ENCODE assay signal across 8 mouse cellular contexts in the genomic region with DNA sequence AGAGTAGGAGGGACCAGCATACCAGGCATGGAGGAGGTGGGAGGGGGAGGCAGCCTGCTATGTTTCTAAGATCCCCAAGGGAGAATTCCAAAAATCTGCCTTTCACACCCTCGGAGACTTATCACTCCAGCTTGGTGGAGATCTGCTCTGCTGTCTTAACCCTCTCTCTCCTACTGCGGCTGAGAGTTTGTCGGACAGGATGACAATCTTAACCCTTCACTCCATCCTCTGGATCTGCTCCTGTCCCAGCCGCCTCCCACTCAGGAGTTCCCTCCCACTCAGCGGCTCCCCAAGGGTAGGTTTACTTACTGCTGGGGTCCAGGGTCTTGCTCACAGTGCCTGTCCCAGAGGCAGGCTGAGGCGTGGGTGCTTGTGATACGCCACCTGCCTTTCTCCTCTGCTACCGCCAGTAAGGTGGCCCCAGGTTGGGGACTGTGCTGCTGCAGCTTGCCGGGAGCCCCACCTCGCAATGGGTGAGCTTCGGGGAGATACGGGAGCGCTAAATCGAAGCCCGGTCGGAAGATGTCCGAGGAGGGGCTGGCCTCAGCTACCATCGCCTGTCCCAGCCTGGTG. TPM values are rescaled to one million over a fixed set of nuclear protein-coding genes. Genes with fewer than 3 reads are reported as not detected.
DNase-seq lines count a peak whose midpoint lies in the region; ATAC-seq and TF ChIP-seq lines count a peak whose summit lies in the region.

No protein-coding gene starts in this region.

- WGBS in cerebellum, adult 2 months = 4% methylated on average over 18 of the region's 18 CpGs
- 9% methylated on average over 18 of the region's 18 CpGs for WGBS in spleen, adult 2 months
- WGBS in neural tube, embryonic 12.5 days = 1% methylated on average over 18 of the region's 18 CpGs

- H3K36me3 ChIP-seq in spleen, adult 2 months (ENCODE audit: control insufficient read depth, insufficient read depth, low read length) = no peaks in the 10 kb centered on the region
- no peaks in the 10 kb centered on the region for H3K36me3 ChIP-seq in neural tube, embryonic 12.5 days

- no peak for TF ChIP-seq CTCF in cerebellum, adult 2 months (IDR thresholded peaks at IDR 0.05; ENCODE audit: borderline replicate concordance, insufficient read depth, low read depth, low read length)
- no peak for TF ChIP-seq CTCF in spleen, adult 2 months (IDR thresholded peaks at IDR 0.05; ENCODE audit: extremely low read depth, insufficient read depth, insufficient read length, insufficient replicate concordance)
- TF ChIP-seq CTCF in left cerebral cortex, adult 2 months (IDR thresholded peaks at IDR 0.05) = no peak

- H3K27me3 ChIP-seq in cerebellum, adult 2 months (ENCODE audit: control insufficient read depth, insufficient read depth, low read length) = no peaks in the 10 kb centered on the region
- peaks cover 12% of the 10 kb centered on the region for H3K27me3 ChIP-seq in spleen, adult 2 months (ENCODE audit: control insufficient read depth, insufficient read depth, low read length)
- H3K27me3 ChIP-seq in neural tube, embryonic 12.5 days (replicated peaks) = peaks cover 40% of the 10 kb centered on the region

- peak overlapping the region; percentile 66 for H3K4me3 ChIP-seq in cerebellum, adult 2 months (replicated peaks; ENCODE audit: insufficient read depth, low read depth, low read length)
- peak overlapping the region; percentile 64 for H3K4me3 ChIP-seq in spleen, adult 2 months (ENCODE audit: extremely low read depth, insufficient read depth, insufficient read length)
- peak overlapping the region; percentile 64 for H3K4me3 ChIP-seq in left cerebral cortex, adult 2 months
- peak overlapping the region; percentile 46 for H3K4me3 ChIP-seq in neural tube, embryonic 12.5 days

- 0 out of 2 replicates have a peak overlapping the region, but pooled peaks have one; percentile 17 for H3K9ac ChIP-seq in neural tube, embryonic 12.5 days

- intact Hi-C loops in left cerebral cortex, adult 2 months (cut with DNase I) = no loop called here

- peak overlapping the region; percentile 94 for H3K4me2 ChIP-seq in neural tube, embryonic 12.5 days (replicated peaks)

- DNase-seq in cerebellum, adult 2 months = peak in 1 of 2 experiments; percentile 30
- DNase-seq in cerebellum, postnatal 4 days (ENCODE audit: low spot score in 2 of 2) = no peak
- DNase-seq in spleen, adult 2 months (ENCODE audit: low read depth in 1 of 2, low spot score in 2 of 2) = no peak
- DNase-seq in spleen, adult 18-20 months = no peak
- DNase-seq in left cerebral cortex, adult 2 months (ENCODE audit: extremely low spot score in 1 of 2, low spot score in 2 of 2) = peak; percentile 62 to 74
- DNase-seq in urinary bladder, adult 18-20 months (ENCODE audit: low spot score in 2 of 2) = no peak
- no peak for DNase-seq in c-Kit-positive CD71-positive TER-119-positive erythroid progenitor cells, embryonic 14.5 days (ENCODE audit: low spot score)

- no peaks in the 10 kb centered on the region for H3K9me3 ChIP-seq in neural tube, embryonic 12.5 days

- no peak overlapping the region for H3K27ac ChIP-seq in cerebellum, adult 2 months (ENCODE audit: insufficient read depth, low read length)
- H3K27ac ChIP-seq in spleen, adult 2 months (ENCODE audit: insufficient read depth, low read length) = no peak overlapping the region
- peak overlapping the region; percentile 97 for H3K27ac ChIP-seq in left cerebral cortex, adult 2 months
- H3K27ac ChIP-seq in neural tube, embryonic 12.5 days = no peak overlapping the region

- ATAC-seq in neural tube, embryonic 12.5 days (ENCODE audit: low FRiP score, low read depth) = no peak

- H3K4me1 ChIP-seq in cerebellum, adult 2 months (ENCODE audit: control insufficient read depth, insufficient read depth, low read length) = peaks cover 5% of the 10 kb centered on the region; the same call in 1 of the 2 replicates
- peaks cover 10% of the 10 kb centered on the region; the same call in 1 of the 2 replicates for H3K4me1 ChIP-seq in spleen, adult 2 months (ENCODE audit: control insufficient read depth, insufficient read depth, insufficient read length)
- H3K4me1 ChIP-seq in neural tube, embryonic 12.5 days = peaks cover 17% of the 10 kb centered on the region

- TF ChIP-seq POLR2A in cerebellum, adult 2 months (IDR thresholded peaks at IDR 0.05; ENCODE audit: borderline replicate concordance, insufficient read depth, low read length) = no peak
- TF ChIP-seq POLR2A in spleen, adult 2 months (IDR thresholded peaks at IDR 0.05; ENCODE audit: low read depth, low read length) = no peak

RNA-seq across cellular contexts. Expression of a gene that starts 12.9 kb away (rescaled TPM):
- polyA plus RNA-seq in cerebellum, adult 2 months (2012; rRNA removed) = 10.3 and 13.0 TPM in 2 replicates
- 7.2 and 8.5 TPM in 2 replicates for polyA plus RNA-seq in spleen, adult 2 months (2012; rRNA removed)
- 10 to 100 TPM; 46.7 to 48.9 TPM for total RNA-seq in left cerebral cortex, adult 2 months (2021)
- polyA plus RNA-seq in neural tube, embryonic 12.5 days (2016; fragmentation: Nextera tagmentation; extraction: Ambion mirVana) = 0.40 and 0.53 TPM in 2 replicates

RNA-seq across cellular contexts. Expression of a gene that starts 25.4 kb away (rescaled TPM):
- 7.1 and 8.9 TPM in 2 replicates for polyA plus RNA-seq in cerebellum, adult 2 months (2012; rRNA removed)
- polyA plus RNA-seq in spleen, adult 2 months (2012; rRNA removed) = 3.8 and 4.9 TPM in 2 replicates
- 1 to 10 TPM; 6.5 to 6.9 TPM for total RNA-seq in left cerebral cortex, adult 2 months (2021)
- 8.1 and 8.5 TPM in 2 replicates for polyA plus RNA-seq in neural tube, embryonic 12.5 days (2016; fragmentation: Nextera tagmentation; extraction: Ambion mirVana)

RNA-seq across cellular contexts. Expression of a gene that starts 27.8 kb away (rescaled TPM):
- 0.13 and 0.20 TPM in 2 replicates for polyA plus RNA-seq in cerebellum, adult 2 months (2012; rRNA removed)
- polyA plus RNA-seq in spleen, adult 2 months (2012; rRNA removed) = 1.5 and 4.0 TPM in 2 replicates
- total RNA-seq in left cerebral cortex, adult 2 months (2021) = not detected
- polyA plus RNA-seq in neural tube, embryonic 12.5 days (2016; fragmentation: Nextera tagmentation; extraction: Ambion mirVana) = not detected in 2 replicates

RNA-seq across cellular contexts. Expression of a gene that starts 55.8 kb away (rescaled TPM):
- 0.07 and 0.24 TPM in 2 replicates for polyA plus RNA-seq in cerebellum, adult 2 months (2012; rRNA removed)
- 0.12 and 0.32 TPM in 2 replicates for polyA plus RNA-seq in spleen, adult 2 months (2012; rRNA removed)
- under 1 TPM; 0.21 to 0.25 TPM for total RNA-seq in left cerebral cortex, adult 2 months (2021)
- polyA plus RNA-seq in neural tube, embryonic 12.5 days (2016; fragmentation: Nextera tagmentation; extraction: Ambion mirVana) = 2.1 and 2.9 TPM in 2 replicates

Comparison
In these comparisons a context has a peak if more than half of its experiments do, and no peak if none do; other contexts are left out.
1. DNase-seq: peak in left cerebral cortex, adult 2 months (2 of 2); none in cerebellum, postnatal 4 days (0 of 2), spleen, adult 2 months (0 of 2), spleen, adult 18-20 months (0 of 2), urinary bladder, adult 18-20 months (0 of 2) and c-Kit-positive CD71-positive TER-119-positive erythroid progenitor cells, embryonic 14.5 days (single experiment).
2. Peak in every context shown above with its lines, with median percentiles within 50 percentile points of each other: H3K4me3 ChIP-seq.